ENCODE assay signal across 27 mouse cellular contexts in genomic region chr7:115686687-115687086, GRCm38 (mm10).
DNase-seq lines count a peak whose midpoint lies in the region; ATAC-seq and TF ChIP-seq lines count a peak whose summit lies in the region.
"Had no signal": no experiment of that assay in that cellular context is flagged by ENCODE, and none has a peak within 500 bp of the region (broad histone marks: within the 10 kb centered on the region; RNA-seq: fewer than 3 reads in every experiment).

No protein-coding gene starts in this region.

- 57% methylated on average over 6 of the region's 6 CpGs for WGBS in liver, adult 2 months
- WGBS in liver, postnatal 0 days (ENCODE audit: insufficient replicate concordance), result 46% methylated on average over 6 of the region's 6 CpGs
- 49% methylated on average over 6 of the region's 6 CpGs for WGBS in embryonic facial prominence, embryonic 14.5 days
- WGBS in heart, embryonic 10.5 days, result 92% methylated on average over 6 of the region's 6 CpGs
- 86% methylated on average over 6 of the region's 6 CpGs for WGBS in intestine, postnatal 0 days
- 62% methylated on average over 6 of the region's 6 CpGs for WGBS in forebrain, embryonic 16.5 days

- no peaks in the 10 kb centered on the region for H3K79me2 ChIP-seq in liver, adult 2 months (ENCODE audit: control insufficient read depth, insufficient read depth, low read length)

- H3K4me1 ChIP-seq in liver, adult 2 months (ENCODE audit: control insufficient read depth, insufficient read depth, low read length), result peaks cover 13% of the 10 kb centered on the region
- no peaks in the 10 kb centered on the region for H3K4me1 ChIP-seq in liver, postnatal 0 days (ENCODE audit: insufficient read depth)
- H3K4me1 ChIP-seq in embryonic facial prominence, embryonic 14.5 days (ENCODE audit: control insufficient read depth, insufficient read depth, low read length), result peaks cover 4% of the 10 kb centered on the region; the same call in 1 of the 2 replicates
- no peaks in the 10 kb centered on the region for H3K4me1 ChIP-seq in heart, embryonic 10.5 days
- H3K4me1 ChIP-seq in intestine, postnatal 0 days (replicated peaks; ENCODE audit: control insufficient read depth, insufficient read depth, low read length), result peaks cover 4% of the 10 kb centered on the region; the same call in 1 of the 2 replicates
- peaks cover 6% of the 10 kb centered on the region; the same call in 1 of the 2 replicates for H3K4me1 ChIP-seq in forebrain, embryonic 16.5 days (replicated peaks; ENCODE audit: control insufficient read depth, insufficient read depth, low read length)
- H3K4me1 ChIP-seq: liver, embryonic 13.5 days had no signal

- no peaks in the 10 kb centered on the region for H3K27me3 ChIP-seq in liver, adult 2 months (ENCODE audit: control insufficient read depth, insufficient read depth, low read length)
- no peaks in the 10 kb centered on the region for H3K27me3 ChIP-seq in liver, postnatal 0 days (ENCODE audit: insufficient read depth, low read length)
- H3K27me3 ChIP-seq in embryonic facial prominence, embryonic 14.5 days (replicated peaks; ENCODE audit: control insufficient read depth, insufficient read depth, low read length), result no peaks in the 10 kb centered on the region
- no peaks in the 10 kb centered on the region for H3K27me3 ChIP-seq in heart, embryonic 10.5 days (ENCODE audit: insufficient read depth, poor library complexity, severe bottlenecking)
- no peaks in the 10 kb centered on the region for H3K27me3 ChIP-seq in intestine, postnatal 0 days (replicated peaks; ENCODE audit: control insufficient read depth, insufficient read depth, low read length)
- no peaks in the 10 kb centered on the region for H3K27me3 ChIP-seq in forebrain, embryonic 16.5 days (replicated peaks; ENCODE audit: control insufficient read depth, insufficient read depth, low read length)
- H3K27me3 ChIP-seq: forebrain, embryonic 15.5 days; liver, embryonic 13.5 days; midbrain, embryonic 13.5 days; neural tube, embryonic 13.5 days had no signal

- no peaks in the 10 kb centered on the region for H3K9me3 ChIP-seq in liver, postnatal 0 days (ENCODE audit: low read length)
- peaks cover 6% of the 10 kb centered on the region; the same call in 1 of the 2 replicates for H3K9me3 ChIP-seq in embryonic facial prominence, embryonic 14.5 days (ENCODE audit: control insufficient read depth, low read length)
- H3K9me3 ChIP-seq in heart, embryonic 10.5 days, result no peaks in the 10 kb centered on the region
- H3K9me3 ChIP-seq in intestine, postnatal 0 days (ENCODE audit: control insufficient read depth), result no peaks in the 10 kb centered on the region
- no peaks in the 10 kb centered on the region for H3K9me3 ChIP-seq in forebrain, embryonic 16.5 days (ENCODE audit: control insufficient read depth, low read length)
- H3K9me3 ChIP-seq: forebrain, embryonic 15.5 days; hindbrain, embryonic 10.5 days; liver, embryonic 13.5 days; midbrain, embryonic 13.5 days; neural tube, embryonic 13.5 days had no signal

- no peak overlapping the region for H3K4me2 ChIP-seq in liver, postnatal 0 days (ENCODE audit: low read depth, low read length)
- no peak overlapping the region for H3K4me2 ChIP-seq in embryonic facial prominence, embryonic 14.5 days (ENCODE audit: low read depth, low read length)
- H3K4me2 ChIP-seq in intestine, postnatal 0 days (replicated peaks; ENCODE audit: low read depth), result no peak overlapping the region
- no peak overlapping the region for H3K4me2 ChIP-seq in forebrain, embryonic 16.5 days (ENCODE audit: low read length)
- H3K4me2 ChIP-seq: forebrain, embryonic 15.5 days; liver, embryonic 13.5 days; lung, embryonic 14.5 days; midbrain, embryonic 13.5 days; neural tube, embryonic 13.5 days had no signal

- TF ChIP-seq EP300 in liver, postnatal 0 days (IDR thresholded peaks at IDR 0.05; ENCODE audit: low read depth), result no peak

- H3K36me3 ChIP-seq in liver, adult 2 months (ENCODE audit: control insufficient read depth, insufficient read depth, low read length), result no peaks in the 10 kb centered on the region
- H3K36me3 ChIP-seq in liver, postnatal 0 days (replicated peaks; ENCODE audit: insufficient read depth, low read length), result no peaks in the 10 kb centered on the region
- H3K36me3 ChIP-seq in embryonic facial prominence, embryonic 14.5 days (ENCODE audit: control insufficient read depth, insufficient read depth, low read length), result no peaks in the 10 kb centered on the region
- no peaks in the 10 kb centered on the region for H3K36me3 ChIP-seq in heart, embryonic 10.5 days
- H3K36me3 ChIP-seq in intestine, postnatal 0 days (ENCODE audit: control insufficient read depth, insufficient read depth), result no peaks in the 10 kb centered on the region
- H3K36me3 ChIP-seq in forebrain, embryonic 16.5 days (ENCODE audit: control insufficient read depth, insufficient read depth), result no peaks in the 10 kb centered on the region
- H3K36me3 ChIP-seq: forebrain, embryonic 15.5 days; hindbrain, embryonic 10.5 days; liver, embryonic 13.5 days; midbrain, embryonic 13.5 days; neural tube, embryonic 13.5 days had no signal

- DNase-seq in liver, adult 2 months (ENCODE audit: extremely low read depth, low read depth, low spot score), result peak; percentile 73
- DNase-seq in liver, postnatal 0 days, result no peak
- peak; percentile 13 for DNase-seq in urinary bladder, postnatal 25 days (ENCODE audit: low spot score)
- no peak for DNase-seq in urinary bladder, adult 2 months (ENCODE audit: low spot score)
- peak; percentile 76 for DNase-seq in embryonic facial prominence, embryonic 14.5 days (ENCODE audit: low spot score)
- DNase-seq in heart, embryonic 10.5 days (ENCODE audit: low spot score), result no peak
- DNase-seq: adrenal gland, postnatal 14 days; B cell, adult 2 months; cerebellum, adult 11 months; cerebellum, adult 9-10 months; gastrocnemius, adult 2 months; heart, postnatal 14 days; kidney, adult 2 months; kidney, postnatal 36 days; layer of hippocampus, postnatal 36 days; left cerebral cortex, postnatal 4 days; liver, embryonic 13.5 days; lung, embryonic 14.5 days; lung, postnatal 4 days had no signal

- no peak overlapping the region for H3K4me3 ChIP-seq in liver, adult 2 months (ENCODE audit: insufficient read depth, low read depth, low read length)
- H3K4me3 ChIP-seq in liver, postnatal 0 days (ENCODE audit: low read depth, low read length), result no peak overlapping the region
- no peak overlapping the region for H3K4me3 ChIP-seq in embryonic facial prominence, embryonic 14.5 days (ENCODE audit: low read depth, low read length)
- no peak overlapping the region for H3K4me3 ChIP-seq in heart, embryonic 10.5 days
- H3K4me3 ChIP-seq in intestine, postnatal 0 days (ENCODE audit: low read depth, low read length), result no peak overlapping the region
- no peak overlapping the region for H3K4me3 ChIP-seq in forebrain, embryonic 16.5 days (replicated peaks; ENCODE audit: low read length)
- H3K4me3 ChIP-seq: forebrain, embryonic 10.5 days; forebrain, embryonic 15.5 days; gastrocnemius, adult 2 months; hindbrain, embryonic 10.5 days; liver, embryonic 13.5 days; midbrain, embryonic 13.5 days; neural tube, embryonic 13.5 days had no signal

- H3K9ac ChIP-seq in liver, adult 2 months (ENCODE audit: low read depth, low read length), result no peak overlapping the region
- no peak overlapping the region for H3K9ac ChIP-seq in liver, postnatal 0 days (replicated peaks)
- H3K9ac ChIP-seq in embryonic facial prominence, embryonic 14.5 days (ENCODE audit: low read depth, low read length), result no peak overlapping the region
- no peak overlapping the region for H3K9ac ChIP-seq in intestine, postnatal 0 days (ENCODE audit: low read depth, low read length)
- no peak overlapping the region for H3K9ac ChIP-seq in forebrain, embryonic 16.5 days (replicated peaks; ENCODE audit: low read depth, low read length)
- H3K9ac ChIP-seq: forebrain, embryonic 15.5 days; liver, embryonic 13.5 days; lung, embryonic 14.5 days; midbrain, embryonic 13.5 days; neural tube, embryonic 13.5 days had no signal

- no peak for ATAC-seq in liver, postnatal 0 days
- ATAC-seq in embryonic facial prominence, embryonic 14.5 days (ENCODE audit: low read depth), result no peak
- ATAC-seq in intestine, postnatal 0 days, result no peak
- no peak for ATAC-seq in forebrain, embryonic 16.5 days
- ATAC-seq: forebrain, embryonic 15.5 days; hindbrain, embryonic 16.5 days; midbrain, embryonic 13.5 days had no signal

- no peak overlapping the region for H3K27ac ChIP-seq in liver, adult 2 months (replicated peaks; ENCODE audit: insufficient read depth, low read depth, low read length)
- no peak overlapping the region for H3K27ac ChIP-seq in liver, postnatal 0 days (ENCODE audit: low read depth)
- H3K27ac ChIP-seq in embryonic facial prominence, embryonic 14.5 days (replicated peaks; ENCODE audit: low read depth, low read length), result no peak overlapping the region; the same call in 1 of the 2 replicates
- H3K27ac ChIP-seq in heart, embryonic 10.5 days, result no peak overlapping the region
- H3K27ac ChIP-seq in intestine, postnatal 0 days (ENCODE audit: low read depth, low read length), result no peak overlapping the region
- H3K27ac ChIP-seq in forebrain, embryonic 16.5 days (ENCODE audit: low read length), result no peak overlapping the region
- H3K27ac ChIP-seq: forebrain, embryonic 15.5 days; gastrocnemius, adult 2 months; hindbrain, embryonic 10.5 days; liver, embryonic 13.5 days; midbrain, embryonic 13.5 days; neural tube, embryonic 13.5 days had no signal

- no peak for TF ChIP-seq POLR2A in liver, adult 2 months (IDR thresholded peaks at IDR 0.05; ENCODE audit: extremely low read depth, insufficient read depth, low read length)

- TF ChIP-seq CTCF in liver, adult 2 months (IDR thresholded peaks at IDR 0.05; ENCODE audit: low read depth, low read length), result no peak
- TF ChIP-seq CTCF in liver, postnatal 0 days (IDR thresholded peaks at IDR 0.05; ENCODE audit: low read depth), result no peak
- no peak for TF ChIP-seq CTCF in intestine, postnatal 0 days (IDR thresholded peaks at IDR 0.05; ENCODE audit: low read depth)

Comparison
In these comparisons a context has a peak if more than half of its experiments do, and no peak if none do; other contexts are left out.
1. DNase-seq: peak in liver, adult 2 months (single experiment), urinary bladder, postnatal 25 days (single experiment) and embryonic facial prominence, embryonic 14.5 days (single experiment); none in liver, postnatal 0 days (single experiment), urinary bladder, adult 2 months (single experiment) and heart, embryonic 10.5 days (single experiment).